Mouse (Mus musculus) common myeloid progenitor, adult 5-6 weeks (primary cell): ENCODE measurements around the gene Olfr690. TPM values are rescaled to one million over a fixed set of nuclear protein-coding genes. Genes with fewer than 3 reads are reported as not detected.
"Not testable (repeated sequence)": the region's sequence is repeated elsewhere in the genome, so short reads cannot be mapped to it uniquely, and the experiment has no call there.

Experiments used
- ATAC-seq: replicated peaks from 2 replicates; pipeline ENCODE4 v1.8.0; 2016; ENCODE audit warnings: low read depth, mild to moderate bottlenecking, moderate TSS enrichment, inconsistent platforms; ENCODE audit not compliant: poor library complexity, severe bottlenecking
- total RNA-seq: library from RNA; stranded (forward); fragments of 200-1000, 187-1606 nt; gene quantifications from 2 replicates; pipeline ENCODE4 v1.2.3, GENCODE M21; 2017

Olfr690 gene
- not detected in 2 replicates for total RNA-seq

DNA sequence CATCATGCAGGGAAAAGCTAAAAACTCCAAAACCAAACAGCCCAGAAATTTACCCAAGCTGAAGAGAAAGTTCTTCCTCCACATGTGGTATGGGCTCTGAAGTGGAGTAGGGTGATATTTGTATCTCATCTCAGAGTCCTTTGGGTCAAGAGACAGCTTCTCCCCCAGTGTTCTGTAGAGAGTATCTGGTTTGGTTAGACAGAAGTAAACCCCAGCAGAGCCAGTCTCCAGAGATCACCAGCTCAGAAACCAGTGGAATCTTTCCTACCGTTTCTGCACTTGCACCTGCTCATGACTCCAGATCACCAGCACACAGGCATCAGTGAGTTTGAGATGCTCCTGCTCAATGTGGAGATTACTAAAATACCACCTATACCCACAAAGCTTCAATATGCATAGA lies at the start of gene Olfr690:
Olfr690 (minus strand) TSS at position 101 of the 400 bp plus-strand sequence.
- no peak for ATAC-seq

DNA sequence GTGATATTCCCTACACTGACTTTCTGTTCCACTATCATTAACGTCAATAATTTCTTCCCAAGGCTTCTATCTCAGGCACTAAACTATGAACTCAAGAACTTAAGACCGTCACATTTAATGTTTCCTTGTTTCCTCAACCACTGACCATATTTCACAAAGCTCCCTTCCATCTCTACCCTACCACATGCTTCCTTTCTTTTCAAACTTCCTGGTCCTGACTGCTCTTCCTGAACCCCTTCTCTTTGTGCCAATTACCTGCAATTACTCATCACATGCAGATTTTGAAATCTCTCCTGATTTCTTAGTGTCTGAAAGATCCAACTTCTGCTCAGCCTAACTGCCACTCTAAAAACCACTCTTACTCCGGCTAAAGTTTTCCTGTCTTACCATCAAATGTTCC lies 46.4 kb upstream of the Olfr690 start:
- no peak for ATAC-seq

DNA sequence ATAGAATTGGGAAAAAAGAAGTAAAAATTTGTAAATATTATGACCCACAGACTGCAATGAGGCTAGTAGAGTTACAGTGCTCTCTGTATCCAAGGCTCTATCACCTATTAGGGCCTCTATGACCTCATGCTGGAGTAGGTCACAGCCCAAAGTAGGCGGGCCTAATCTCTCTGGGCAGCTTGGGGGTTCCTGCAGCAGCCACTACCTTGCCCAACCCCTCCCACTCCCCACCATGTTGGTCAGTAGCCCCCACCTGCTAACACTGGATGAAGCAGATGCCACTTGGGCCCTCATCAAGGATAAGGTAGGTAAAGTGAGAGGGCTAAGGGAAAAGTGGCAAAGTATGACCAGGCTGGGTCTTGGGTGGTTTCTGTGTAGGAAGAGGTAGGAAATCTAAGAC lies 41.0 kb upstream of the Olfr690 start, which contains the start of gene Gm5901:
Gm5901 (plus strand) TSS at position 173 of the 400 bp plus-strand sequence.
- no peak for ATAC-seq

DNA sequence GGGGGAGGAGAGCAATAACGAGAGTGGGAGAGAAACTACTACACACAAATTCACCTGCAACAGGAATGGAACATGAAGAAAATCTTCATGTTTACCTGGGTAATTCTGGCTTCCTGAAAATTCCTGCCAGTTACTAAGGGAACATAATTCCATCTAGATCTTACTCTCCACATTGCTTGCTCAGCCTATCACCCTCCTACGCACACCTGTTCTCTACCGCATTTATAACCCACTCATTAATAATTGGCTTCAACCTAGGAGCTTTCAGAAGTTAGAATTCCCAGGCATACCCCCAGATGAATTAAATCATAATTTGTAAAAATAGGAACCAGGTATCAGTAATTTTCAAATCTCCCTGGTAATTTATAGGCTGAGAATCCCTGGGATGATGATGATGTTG lies 40.1 kb upstream of the Olfr690 start:
- ATAC-seq: no peak

DNA sequence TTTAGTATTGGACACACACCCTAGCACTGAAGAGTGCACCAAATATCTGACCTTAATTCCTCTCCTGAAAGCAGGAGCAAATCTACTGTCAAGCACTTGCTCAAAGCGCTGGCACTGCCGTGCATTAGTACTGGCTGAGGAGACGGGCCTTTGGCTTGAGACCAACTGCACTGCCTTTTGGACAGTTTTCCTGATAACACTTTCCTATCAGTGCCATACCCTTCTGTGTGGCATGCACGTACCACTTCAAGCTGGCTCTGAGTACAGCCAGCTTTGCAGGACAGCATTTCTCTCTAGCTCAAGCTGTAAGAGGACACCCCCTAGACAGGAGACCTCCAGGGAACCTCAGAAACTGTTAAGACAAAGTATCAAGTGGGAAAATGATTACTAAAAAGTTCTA lies 39.6 kb upstream of the Olfr690 start:
- peak; percentile 60 for ATAC-seq

DNA sequence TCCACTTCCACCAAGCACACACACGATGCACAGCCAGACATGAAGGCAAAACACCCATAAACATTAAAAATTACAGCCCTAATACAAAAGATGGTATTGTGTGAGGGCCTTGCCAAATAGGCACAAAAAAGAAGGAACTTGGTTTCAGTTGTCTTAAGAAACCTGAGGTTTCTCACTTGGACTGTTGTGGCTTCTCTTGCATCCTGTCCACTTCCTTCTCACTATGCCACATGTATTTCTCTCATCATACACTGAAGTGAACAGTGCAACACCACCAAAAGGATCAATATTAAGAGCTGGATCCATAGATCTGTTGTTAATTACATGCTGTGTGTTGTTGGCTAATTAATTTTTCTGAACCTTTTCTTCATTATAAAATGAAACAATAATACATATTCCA lies 39.0 kb upstream of the Olfr690 start:
- ATAC-seq: peak; percentile 84

DNA sequence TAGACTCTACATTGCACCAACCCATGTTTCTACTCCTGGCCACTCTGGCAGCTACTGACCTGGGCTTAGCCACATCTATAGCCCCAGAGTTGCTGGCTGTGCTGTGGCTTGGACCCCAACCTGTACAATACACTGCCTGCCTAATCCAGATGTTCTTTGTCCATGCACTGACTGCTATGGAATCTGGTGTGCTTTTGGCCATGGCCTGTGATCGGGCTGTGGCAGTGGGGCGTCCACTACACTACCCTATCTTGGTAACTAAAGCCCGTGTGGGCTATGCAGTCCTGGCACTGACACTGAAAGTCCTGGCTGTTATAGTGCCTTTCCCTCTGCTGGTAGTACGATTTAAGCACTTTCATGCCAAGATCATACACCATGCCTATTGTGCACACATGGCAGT lies 34.6 kb upstream of the Olfr690 start:
- no peak for ATAC-seq

DNA sequence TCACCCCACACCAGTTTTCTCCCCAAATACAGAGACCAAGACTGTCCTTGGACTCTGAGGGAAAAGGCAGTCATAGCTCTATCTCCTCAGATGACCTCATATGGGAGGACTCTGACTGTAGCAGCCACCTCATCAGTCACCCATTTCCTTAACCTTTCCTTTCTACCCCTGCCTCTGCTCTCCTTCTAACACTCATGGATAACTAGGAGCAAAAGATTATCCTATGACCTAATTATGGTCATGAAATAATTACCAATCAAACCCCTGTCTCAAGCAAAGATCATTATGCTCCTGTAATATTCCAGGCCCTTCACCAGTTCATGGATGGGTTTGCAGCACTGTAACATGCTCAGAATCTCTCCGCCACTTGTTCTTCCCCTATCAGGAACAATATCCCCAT lies 34.0 kb upstream of the Olfr690 start, which contains the start of gene Olfr692:
Olfr692 (plus strand) TSS at position 301 of the 400 bp plus-strand sequence.
- ATAC-seq: no peak

DNA sequence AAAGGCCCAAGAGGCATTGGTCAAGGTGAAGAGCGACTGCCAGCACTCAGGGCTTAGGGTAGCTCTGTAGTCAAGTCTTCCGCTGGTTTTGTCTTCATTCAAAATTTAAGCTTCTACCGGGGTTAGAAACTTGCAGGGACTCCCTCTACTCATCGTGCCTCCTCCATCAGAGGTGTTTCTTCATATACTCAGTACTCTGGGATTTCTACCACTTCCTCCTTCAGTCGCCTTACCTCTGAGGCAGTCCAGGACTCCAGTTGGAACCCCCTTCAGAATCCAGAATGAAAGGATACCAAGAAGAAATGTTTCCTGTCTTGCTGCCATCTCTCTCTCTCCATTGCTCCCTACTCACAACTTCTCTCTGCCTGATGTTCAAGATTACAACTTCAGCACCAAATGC lies 33.4 kb upstream of the Olfr690 start:
- ATAC-seq: 0 out of 2 replicates have a peak, but pooled peaks have one; percentile 22

DNA sequence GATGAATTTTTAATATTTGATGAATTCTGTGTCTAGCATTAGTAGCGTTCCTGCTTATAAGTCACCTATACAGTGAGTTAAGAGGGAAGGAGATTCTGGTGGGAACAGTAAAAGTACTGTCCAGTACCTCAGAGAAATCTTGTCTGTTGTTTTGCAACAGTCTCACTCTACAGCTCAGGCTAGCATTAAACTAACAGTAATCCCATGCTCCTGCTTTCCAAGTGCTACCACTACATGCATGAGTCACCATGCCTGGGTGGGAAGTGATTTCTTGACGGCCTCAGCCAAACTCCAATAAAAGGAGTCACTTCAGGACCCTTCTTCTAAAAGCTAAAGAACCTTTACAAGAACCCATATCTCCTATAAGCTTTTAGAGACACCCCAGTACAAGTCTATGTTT lies 27.8 kb upstream of the Olfr690 start:
- ATAC-seq: no peak

DNA sequence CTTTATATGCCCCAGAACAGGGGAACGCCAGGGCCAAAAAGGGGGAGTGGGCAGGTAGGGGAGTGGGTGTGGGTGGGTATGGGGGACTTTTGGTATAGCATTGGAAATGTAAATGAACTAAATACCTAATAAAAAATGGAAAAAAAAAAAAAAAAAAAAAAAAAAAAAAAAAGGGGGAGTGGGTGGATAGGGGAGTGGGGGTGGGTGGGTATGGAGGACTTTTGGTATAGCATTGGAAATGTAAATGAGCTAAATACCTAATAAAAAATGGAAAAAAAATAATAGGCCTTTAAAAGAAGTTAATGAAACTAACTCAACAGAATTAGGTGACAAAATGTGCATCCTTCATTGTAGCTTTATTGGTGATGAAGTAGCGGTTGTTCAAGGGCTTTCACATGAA lies 22.6 kb upstream of the Olfr690 start:
- not testable (repeated sequence) for ATAC-seq

DNA sequence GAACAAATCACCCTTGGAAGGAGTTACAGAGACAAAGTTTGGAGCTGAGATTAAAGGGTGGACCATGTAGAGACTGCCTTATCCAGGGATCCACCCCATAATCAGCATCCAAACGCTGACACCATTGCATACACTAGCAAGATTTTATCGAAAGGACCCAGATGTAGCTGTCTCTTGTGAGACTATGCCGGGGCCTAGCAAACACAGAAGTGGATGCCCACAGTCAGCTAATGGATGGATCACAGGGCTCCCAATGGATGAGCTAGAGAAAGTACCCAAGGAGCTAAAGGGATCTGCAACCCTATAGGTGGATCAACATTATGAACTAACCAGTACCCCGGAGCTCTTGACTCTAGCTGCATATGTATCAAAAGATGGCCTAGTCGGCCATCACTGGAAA lies 22.2 kb upstream of the Olfr690 start:
- not testable (repeated sequence) for ATAC-seq

DNA sequence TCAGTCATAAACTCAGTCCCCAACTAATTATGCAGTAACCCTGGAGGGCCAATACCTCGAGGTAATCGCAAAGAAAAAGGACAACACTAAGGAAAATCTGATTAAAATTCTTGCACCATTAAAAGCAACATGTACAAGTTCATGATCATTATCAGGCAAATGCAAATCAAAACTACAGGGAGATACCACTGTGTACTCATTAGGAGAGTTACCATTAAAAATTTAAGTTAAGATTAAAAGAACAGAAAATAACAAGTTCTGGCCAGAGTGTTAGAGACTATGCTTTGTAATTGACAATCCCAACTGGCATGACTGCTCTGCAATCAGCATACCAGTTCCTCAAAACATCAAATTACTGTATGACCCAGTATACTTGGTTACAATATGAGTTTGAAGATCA lies 8.8 kb upstream of the Olfr690 start:
- no peak for ATAC-seq

DNA sequence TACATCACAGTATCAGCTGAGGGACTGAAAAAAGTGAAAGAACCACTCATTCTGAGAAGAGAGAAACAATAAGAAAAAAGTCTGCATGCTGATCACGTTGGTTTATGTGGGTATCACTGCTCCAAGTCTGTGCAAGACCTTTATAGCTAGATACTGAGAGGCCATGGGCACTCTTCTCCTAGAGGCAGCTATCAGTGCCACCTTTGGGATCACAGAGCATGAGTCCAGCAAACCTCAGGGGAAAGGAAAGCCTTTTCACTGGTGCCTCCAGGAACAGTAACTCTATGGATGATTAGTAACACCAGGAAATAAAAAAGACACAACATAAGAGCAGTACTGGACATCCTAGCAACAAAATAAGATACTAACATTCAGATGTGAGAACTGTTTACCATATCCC lies 8.3 kb upstream of the Olfr690 start, which contains the start of gene Olfr691:
Olfr691 (minus strand) TSS at position 101 of the 400 bp plus-strand sequence.
- ATAC-seq: no peak

DNA sequence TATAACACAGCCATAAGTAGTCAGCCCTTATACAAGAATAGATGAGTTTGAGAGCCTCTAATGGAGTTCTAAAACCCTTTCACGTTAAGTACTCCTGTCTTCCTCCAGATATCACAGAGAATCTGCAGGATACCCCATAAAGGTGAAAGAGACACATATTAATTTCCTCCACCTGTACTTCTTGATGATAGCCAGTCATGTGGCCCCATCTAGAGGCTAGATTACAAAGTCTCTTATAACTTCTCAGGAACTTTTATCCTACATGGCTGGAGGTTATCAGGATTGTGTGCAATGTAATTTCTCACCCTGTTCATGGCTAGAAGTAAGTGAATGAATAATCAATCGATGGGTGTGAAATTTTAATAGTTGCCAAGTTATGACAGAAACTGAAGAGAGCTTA lies 8.6 kb downstream of the Olfr690 start:
- ATAC-seq: no peak

DNA sequence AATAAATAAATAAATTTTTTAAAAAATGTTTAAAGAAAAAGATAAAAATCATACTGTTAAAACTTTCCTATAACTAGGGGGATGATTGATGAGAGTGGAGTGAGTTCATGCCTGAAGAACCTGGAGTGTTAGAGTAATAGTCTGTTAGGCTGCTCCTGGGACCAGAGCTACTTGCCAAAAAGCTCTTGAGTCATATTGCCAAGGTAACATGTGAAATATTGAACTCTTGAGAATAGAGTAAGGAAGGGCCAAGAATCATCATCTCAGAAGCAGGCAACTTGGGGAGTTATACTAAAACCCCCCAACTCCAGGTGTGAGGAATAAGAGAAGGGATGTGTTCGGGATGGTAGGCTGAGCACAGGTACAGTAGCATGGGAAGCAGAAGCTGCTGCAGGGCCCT lies 23.0 kb downstream of the Olfr690 start, which contains the start of gene Olfr689:
Olfr689 (plus strand) TSS at position 301 of the 400 bp plus-strand sequence.
- ATAC-seq: no peak

DNA sequence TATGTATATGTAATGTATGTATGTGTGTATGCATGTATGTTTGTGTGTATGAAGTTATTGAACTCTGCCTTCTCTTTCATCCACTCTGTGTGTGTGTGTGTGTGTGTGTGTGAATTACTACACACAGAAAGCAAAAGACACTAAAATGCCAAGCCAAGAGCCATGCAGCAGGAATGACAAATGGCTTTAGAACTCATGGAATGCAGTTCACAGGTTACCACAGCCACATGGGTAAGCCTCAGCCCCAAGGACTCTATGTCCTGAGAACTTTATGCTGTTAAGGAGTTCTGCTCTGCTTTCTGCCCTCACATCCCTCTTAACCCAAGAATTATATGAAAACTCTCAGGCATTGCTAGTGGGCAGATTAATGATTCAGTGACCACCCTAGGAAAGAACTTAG lies 43.9 kb downstream of the Olfr690 start:
- ATAC-seq: no peak

DNA sequence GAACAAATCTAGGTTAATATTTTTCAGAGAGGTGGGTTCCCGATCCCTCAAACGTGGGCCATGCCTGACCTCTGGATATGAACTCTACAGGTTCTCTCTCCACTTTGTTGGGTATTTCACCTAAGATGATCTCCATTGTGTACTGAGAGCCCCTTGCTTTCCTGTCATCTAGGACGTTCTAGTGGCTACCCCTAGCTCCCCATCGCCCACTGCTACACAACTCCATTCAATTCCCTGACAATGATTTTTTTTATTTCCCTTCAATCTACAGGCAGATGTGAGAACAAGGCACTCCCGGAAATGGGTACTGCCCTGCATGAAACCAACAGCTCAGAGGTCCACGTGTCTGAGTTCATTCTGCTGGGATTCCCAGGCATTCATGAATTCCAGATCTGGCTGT lies 46.1 kb downstream of the Olfr690 start, which contains the start of gene Olfr688:
Olfr688 (plus strand) TSS at position 301 of the 400 bp plus-strand sequence.
- no peak for ATAC-seq
